Mouse (Mus musculus) liver, embryonic 14.5 days (tissue): ENCODE measurements around the gene Dlgap1.

Source experiments
- CTCF ChIP-seq: IDR thresholded peaks from 2 replicates; pipeline ENCODE4 v1.5.1; 2016; ENCODE audit warnings: antibody characterized with exemption, low read depth, control low read depth
- EP300 ChIP-seq: IDR thresholded peaks from 2 replicates; pipeline ENCODE4 v1.6.1; 2016; ENCODE audit warnings: antibody characterized with exemption, low read depth

DNA sequence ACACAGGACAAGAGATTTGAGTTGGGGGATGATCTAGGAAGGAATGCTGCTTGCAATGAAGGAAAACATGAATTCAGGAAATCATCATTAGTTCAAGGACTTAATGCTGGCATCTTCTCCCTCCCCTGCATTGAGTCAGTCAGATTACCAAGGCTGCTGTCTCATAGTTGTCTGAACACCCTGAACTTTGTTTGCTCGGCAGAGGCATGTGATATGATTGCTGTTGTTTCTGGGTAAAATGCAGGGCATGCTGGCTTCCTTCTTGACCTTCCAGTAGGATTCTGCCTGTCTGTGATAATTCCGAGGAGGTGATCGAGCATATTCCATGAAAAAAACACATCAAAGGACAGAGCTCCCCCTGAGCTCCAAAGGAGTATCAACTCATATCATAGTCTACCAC is 283.6 kb downstream of the Dlgap1 start:
- TF ChIP-seq CTCF, result no peak
- TF ChIP-seq EP300, result no peak
